Mouse (Mus musculus): ENCODE measurements around the gene Ms4a1. TPM values are rescaled to one million over a fixed set of nuclear protein-coding genes. Genes with fewer than 3 reads are reported as not detected.

Ms4a1 gene
- total and polyA plus RNA-seq, 2 experiments: 0.20 to 0.74 TPM

- Histone ChIP-seq H3K27ac (replicated peaks; ENCODE audit: insufficient read depth, low read depth, low read length) (peak overlapping the region; percentile 73; the same call in 1 of the 2 replicates), H3K79me2 (ENCODE audit: control insufficient read depth, insufficient read depth, low read length) (no peaks in the 10 kb centered on the region), H3K9ac (ENCODE audit: low read depth, low read length) (peak overlapping the region; percentile 81), H3K4me1 (ENCODE audit: control insufficient read depth, insufficient read depth, low read length) (no peaks in the 10 kb centered on the region; the same call in 1 of the 2 replicates), H3K27me3 (ENCODE audit: control insufficient read depth, insufficient read depth, low read length) (no peaks in the 10 kb centered on the region), H3K36me3 (ENCODE audit: control insufficient read depth, insufficient read depth, low read length) (no peaks in the 10 kb centered on the region), H3K4me3 (ENCODE audit: insufficient read depth, low read depth, low read length) (peak overlapping the region; percentile 59)
- DNase-seq (ENCODE audit: extremely low read depth, low read depth, low spot score): peak; percentile 20
- no peak for TF ChIP-seq POLR2A (IDR thresholded peaks at IDR 0.05; ENCODE audit: extremely low read depth, insufficient read depth, low read length)
- TF ChIP-seq CTCF (IDR thresholded peaks at IDR 0.05; ENCODE audit: low read depth, low read length): no peak
- 3% methylated on average over 12 of the region's 12 CpGs for WGBS
Observed at GRCm38 (mm10) chr19:11292990-11293389, 26.9 kb upstream of the Ms4a1 start.

GRCm38 (mm10) chr19:11283773-11284172, 17.7 kb upstream of the Ms4a1 start, which contains the start of gene Ms4a5:
TSS of gene Ms4a5 (minus strand) at chr19:11283873.
- Histone ChIP-seq H3K79me2 (ENCODE audit: control insufficient read depth, insufficient read depth, low read length) (no peaks in the 10 kb centered on the region), H3K9ac (ENCODE audit: low read depth, low read length) (no peak within 1 kb of the TSS), H3K27ac (replicated peaks; ENCODE audit: insufficient read depth, low read depth, low read length) (no peak within 1 kb of the TSS), H3K4me3 (ENCODE audit: insufficient read depth, low read depth, low read length) (no peak within 1 kb of the TSS), H3K36me3 (ENCODE audit: control insufficient read depth, insufficient read depth, low read length) (no peaks in the 10 kb centered on the region), H3K4me1 (ENCODE audit: control insufficient read depth, insufficient read depth, low read length) (no peaks in the 10 kb centered on the region), H3K27me3 (ENCODE audit: control insufficient read depth, insufficient read depth, low read length) (no peaks in the 10 kb centered on the region)
- TF ChIP-seq CTCF (IDR thresholded peaks at IDR 0.05; ENCODE audit: low read depth, low read length) (no peak), POLR2A (IDR thresholded peaks at IDR 0.05; ENCODE audit: extremely low read depth, insufficient read depth, low read length) (no peak)
- 89% methylated on average over 2 of the region's 2 CpGs for WGBS
- no peak for DNase-seq (ENCODE audit: extremely low read depth, low read depth, low spot score)

DNA sequence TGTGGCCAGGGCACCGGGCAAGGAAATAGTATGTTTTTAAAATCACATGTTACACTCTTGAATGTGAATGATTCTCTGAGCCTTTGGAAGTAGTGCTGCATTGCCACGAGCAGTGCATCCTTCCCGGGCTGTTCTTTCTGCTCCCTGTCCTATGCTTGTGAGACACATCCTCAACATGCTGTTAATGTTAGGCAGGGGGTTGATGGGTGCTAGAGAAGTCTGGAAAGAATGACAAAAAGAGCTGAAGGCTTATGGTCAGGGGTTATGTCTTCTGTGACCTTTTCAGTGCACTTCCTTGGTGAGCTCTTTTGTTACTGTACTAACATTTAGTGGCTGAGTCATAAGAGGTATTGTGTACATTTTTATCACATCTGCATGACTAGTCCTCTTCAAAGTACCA, 14.2 kb upstream of the Ms4a1 start:
- Histone ChIP-seq H3K9ac (ENCODE audit: low read depth, low read length) (no peak overlapping the region), H3K36me3 (ENCODE audit: control insufficient read depth, insufficient read depth, low read length) (no peaks in the 10 kb centered on the region), H3K27me3 (ENCODE audit: control insufficient read depth, insufficient read depth, low read length) (no peaks in the 10 kb centered on the region), H3K4me1 (ENCODE audit: control insufficient read depth, insufficient read depth, low read length) (no peaks in the 10 kb centered on the region), H3K79me2 (ENCODE audit: control insufficient read depth, insufficient read depth, low read length) (no peaks in the 10 kb centered on the region), H3K27ac (replicated peaks; ENCODE audit: insufficient read depth, low read depth, low read length) (no peak overlapping the region), H3K4me3 (ENCODE audit: insufficient read depth, low read depth, low read length) (no peak overlapping the region)
- DNase-seq (ENCODE audit: extremely low read depth, low read depth, low spot score): no peak
- TF ChIP-seq POLR2A (IDR thresholded peaks at IDR 0.05; ENCODE audit: extremely low read depth, insufficient read depth, low read length) (no peak), CTCF (IDR thresholded peaks at IDR 0.05; ENCODE audit: low read depth, low read length) (no peak)
- WGBS: 90% methylated on average over 3 of the region's 3 CpGs

DNA sequence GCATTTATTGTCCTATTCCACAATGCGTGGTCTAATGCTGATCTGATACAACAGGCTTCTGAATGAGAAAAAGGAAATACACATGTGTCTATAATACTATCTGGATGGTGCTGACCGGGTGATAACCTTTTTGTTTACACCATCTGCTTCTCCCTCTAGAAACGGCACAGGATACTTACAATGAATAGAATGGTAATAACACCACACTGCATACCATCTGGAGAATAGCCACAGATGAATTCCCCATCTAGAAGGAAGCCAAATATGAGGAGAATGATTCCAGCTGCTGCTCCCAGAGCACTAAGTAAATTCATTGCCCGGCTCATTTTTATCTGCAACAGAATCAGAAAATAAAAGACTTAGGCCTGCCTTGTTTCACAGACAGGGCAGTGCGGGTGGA, 10.4 kb upstream of the Ms4a1 start:
- Histone ChIP-seq H3K27me3 (ENCODE audit: control insufficient read depth, insufficient read depth, low read length) (no peaks in the 10 kb centered on the region), H3K27ac (replicated peaks; ENCODE audit: insufficient read depth, low read depth, low read length) (no peak overlapping the region), H3K36me3 (ENCODE audit: control insufficient read depth, insufficient read depth, low read length) (no peaks in the 10 kb centered on the region), H3K79me2 (ENCODE audit: control insufficient read depth, insufficient read depth, low read length) (no peaks in the 10 kb centered on the region), H3K4me3 (ENCODE audit: insufficient read depth, low read depth, low read length) (no peak overlapping the region), H3K9ac (ENCODE audit: low read depth, low read length) (no peak overlapping the region), H3K4me1 (ENCODE audit: control insufficient read depth, insufficient read depth, low read length) (no peaks in the 10 kb centered on the region)
- DNase-seq (ENCODE audit: extremely low read depth, low read depth, low spot score): no peak
- TF ChIP-seq POLR2A (IDR thresholded peaks at IDR 0.05; ENCODE audit: extremely low read depth, insufficient read depth, low read length): no peak
- no peak for TF ChIP-seq CTCF (IDR thresholded peaks at IDR 0.05; ENCODE audit: low read depth, low read length)
- 55% methylated on average over 5 of the region's 5 CpGs for WGBS

DNA sequence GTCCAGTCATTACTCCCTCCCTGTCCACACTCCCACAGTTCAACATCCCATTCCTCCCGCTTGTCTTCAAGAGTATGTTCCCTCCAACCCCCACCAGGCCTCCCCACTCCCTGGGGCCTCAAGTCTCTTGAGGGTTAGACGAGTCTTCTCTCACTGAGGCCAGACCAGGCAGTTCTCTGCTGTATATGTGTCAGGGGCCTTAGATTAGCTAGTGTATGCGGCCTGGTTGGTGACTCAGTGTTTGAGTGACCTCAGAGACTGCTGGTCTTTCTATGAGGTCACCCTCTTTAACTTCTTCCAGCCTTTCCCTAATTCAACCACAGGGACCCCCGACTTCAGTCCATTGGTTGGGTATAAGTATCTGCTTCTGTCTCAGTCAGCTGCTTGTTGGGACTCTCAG, 915 bp upstream of the Ms4a1 start:
- H3K9ac ChIP-seq (ENCODE audit: low read depth, low read length): no peak overlapping the region
- no peaks in the 10 kb centered on the region for H3K79me2 ChIP-seq (ENCODE audit: control insufficient read depth, insufficient read depth, low read length)
- 76% methylated on average over 4 of the region's 4 CpGs for WGBS
- DNase-seq (ENCODE audit: extremely low read depth, low read depth, low spot score): no peak
- H3K36me3 ChIP-seq (ENCODE audit: control insufficient read depth, insufficient read depth, low read length): no peaks in the 10 kb centered on the region
- H3K27me3 ChIP-seq (ENCODE audit: control insufficient read depth, insufficient read depth, low read length): no peaks in the 10 kb centered on the region; the same call in 1 of the 2 replicates
- no peak for TF ChIP-seq CTCF (IDR thresholded peaks at IDR 0.05; ENCODE audit: low read depth, low read length)
- H3K27ac ChIP-seq (replicated peaks; ENCODE audit: insufficient read depth, low read depth, low read length): no peak overlapping the region
- no peak overlapping the region for H3K4me3 ChIP-seq (ENCODE audit: insufficient read depth, low read depth, low read length)
- H3K4me1 ChIP-seq (ENCODE audit: control insufficient read depth, insufficient read depth, low read length): no peaks in the 10 kb centered on the region

GRCm38 (mm10) chr19:11264602-11265185, 1.3 kb downstream of the Ms4a1 start:
- no peaks in the 10 kb centered on the region; the same call in 1 of the 2 replicates for H3K27me3 ChIP-seq (ENCODE audit: control insufficient read depth, insufficient read depth, low read length)
- H3K36me3 ChIP-seq (ENCODE audit: control insufficient read depth, insufficient read depth, low read length): no peaks in the 10 kb centered on the region
- 75% methylated on average over 9 of the region's 9 CpGs for WGBS
- no peaks in the 10 kb centered on the region for H3K4me1 ChIP-seq (ENCODE audit: control insufficient read depth, insufficient read depth, low read length)
- H3K4me3 ChIP-seq (ENCODE audit: insufficient read depth, low read depth, low read length): no peak overlapping the region
- TF ChIP-seq CTCF (IDR thresholded peaks at IDR 0.05; ENCODE audit: low read depth, low read length) (no peak), POLR2A (IDR thresholded peaks at IDR 0.05; ENCODE audit: extremely low read depth, insufficient read depth, low read length) (no peak)
- H3K9ac ChIP-seq (ENCODE audit: low read depth, low read length): no peak overlapping the region
- H3K79me2 ChIP-seq (ENCODE audit: control insufficient read depth, insufficient read depth, low read length): no peaks in the 10 kb centered on the region
- H3K27ac ChIP-seq (replicated peaks; ENCODE audit: insufficient read depth, low read depth, low read length): no peak overlapping the region
- no peak for DNase-seq (ENCODE audit: extremely low read depth, low read depth, low spot score)

Measured in liver, adult 2 months (tissue).